Mouse (Mus musculus): Measurements from ENCODE around the gene Gm10715.
"Not testable (repeated sequence)": the region's sequence is repeated elsewhere in the genome, so short reads cannot be mapped to it uniquely, and the experiment has no call there.

Gm10715 gene

DNA sequence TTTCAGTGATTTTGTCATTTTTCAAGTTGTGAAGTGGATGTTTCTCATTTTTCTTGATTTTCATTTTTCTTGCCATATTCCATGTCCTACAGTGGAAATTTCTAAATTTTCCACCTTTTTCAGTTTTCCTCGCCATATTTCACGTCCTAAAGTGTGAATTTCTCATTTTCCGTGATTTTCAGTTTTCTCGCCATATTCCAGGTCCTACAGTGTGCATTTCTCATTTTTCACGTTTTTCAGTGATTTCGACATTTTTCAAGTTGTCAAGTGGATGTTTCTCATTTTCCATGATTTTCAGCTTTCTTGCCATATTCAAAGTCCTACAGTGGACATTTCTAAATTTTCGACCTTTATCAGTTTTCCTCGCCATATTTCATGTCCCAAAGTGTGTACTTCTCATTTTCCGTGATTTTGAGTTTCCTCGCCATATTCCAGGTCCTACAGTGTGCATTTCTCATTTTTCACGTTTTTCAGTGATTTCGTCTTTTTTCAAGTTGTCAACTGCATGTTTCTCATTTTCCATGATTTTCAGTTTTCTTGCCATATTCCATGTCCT, 11.7 kb upstream of the Gm10715 start, which contains the start of gene Gm10717:
TSS of gene Gm10717 (plus strand) at position 506 of the 556 bp plus-strand sequence.
- peak; percentile 5 for DNase-seq

DNA sequence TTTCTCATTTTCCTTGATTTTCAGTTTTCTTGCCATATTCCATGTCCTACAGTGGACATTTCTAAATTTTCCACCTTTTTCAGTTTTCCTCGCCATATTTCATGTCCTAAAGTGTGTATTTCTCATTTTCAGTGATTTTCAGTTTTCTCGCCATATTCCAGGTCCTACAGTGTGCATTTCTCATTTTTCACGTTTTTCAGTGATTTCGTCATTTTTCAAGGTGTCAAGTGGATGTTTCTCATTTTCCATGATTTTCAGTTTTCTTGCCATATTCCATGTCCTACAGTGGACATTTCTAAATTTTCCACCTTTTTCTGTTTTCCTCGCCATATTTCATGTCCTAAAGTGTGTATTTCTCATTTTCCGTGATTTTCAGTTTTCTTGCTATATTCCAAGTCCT, 11.0 kb upstream of the Gm10715 start:
- peak; percentile 47 for DNase-seq

DNA sequence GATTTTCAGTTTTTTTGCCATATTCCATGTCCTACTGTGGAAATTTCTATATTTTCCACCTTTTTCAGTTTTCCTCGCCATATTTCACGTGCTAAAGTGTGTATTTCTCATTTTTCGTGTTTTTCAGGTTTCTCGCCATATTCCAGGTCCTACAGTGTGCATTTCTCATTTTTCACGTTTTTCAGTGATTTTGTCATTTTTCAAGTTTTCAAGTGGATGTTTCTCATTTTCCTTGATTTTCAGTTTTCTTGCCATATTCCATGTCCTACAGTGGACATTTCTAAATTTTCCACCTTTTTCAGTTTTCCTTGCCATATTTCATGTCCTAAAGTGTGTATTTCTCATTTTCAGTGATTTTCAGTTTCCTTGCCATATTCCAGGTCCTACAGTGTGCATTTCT, 10.5 kb upstream of the Gm10715 start:
- not testable (repeated sequence) for DNase-seq

DNA sequence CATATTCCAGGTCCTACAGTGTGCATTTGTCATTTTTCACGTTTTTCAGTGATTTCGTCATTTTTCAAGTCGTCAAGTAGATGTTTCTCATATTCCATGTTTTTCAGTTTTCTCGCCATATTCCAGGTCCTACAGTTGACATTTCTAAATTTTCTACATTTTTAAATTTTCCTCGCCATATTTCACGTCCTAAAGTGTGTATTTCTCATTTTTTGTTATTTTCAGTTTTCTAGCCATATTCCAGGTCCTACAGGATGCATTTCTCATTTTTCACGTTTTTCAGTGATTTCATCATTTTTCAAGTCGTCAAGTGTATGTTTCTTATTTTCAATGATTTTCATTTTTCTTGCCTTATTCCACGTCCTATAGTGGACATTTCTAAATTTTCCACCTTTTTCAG, 9.9 kb upstream of the Gm10715 start:
- DNase-seq = not testable (repeated sequence)

DNA sequence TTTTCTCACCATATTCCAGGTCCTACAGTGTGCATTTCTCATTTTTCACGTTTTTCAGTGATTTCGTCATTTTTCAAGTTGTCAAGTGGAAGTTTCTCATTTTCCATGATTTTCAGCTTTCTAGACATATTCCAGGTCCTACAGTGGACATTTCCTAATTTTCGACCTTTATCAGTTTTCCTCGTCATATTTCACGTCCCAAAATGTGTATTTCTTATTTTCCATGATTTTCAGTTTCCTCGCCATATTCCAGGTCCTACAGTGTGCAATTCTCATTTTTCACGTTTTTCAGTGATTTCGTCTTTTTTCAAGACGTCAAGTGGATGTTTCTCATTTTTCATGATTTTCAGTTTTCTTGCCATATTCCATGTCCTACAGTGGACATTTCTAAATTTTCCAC, 9.5 kb upstream of the Gm10715 start:
- not testable (repeated sequence) for DNase-seq

DNA sequence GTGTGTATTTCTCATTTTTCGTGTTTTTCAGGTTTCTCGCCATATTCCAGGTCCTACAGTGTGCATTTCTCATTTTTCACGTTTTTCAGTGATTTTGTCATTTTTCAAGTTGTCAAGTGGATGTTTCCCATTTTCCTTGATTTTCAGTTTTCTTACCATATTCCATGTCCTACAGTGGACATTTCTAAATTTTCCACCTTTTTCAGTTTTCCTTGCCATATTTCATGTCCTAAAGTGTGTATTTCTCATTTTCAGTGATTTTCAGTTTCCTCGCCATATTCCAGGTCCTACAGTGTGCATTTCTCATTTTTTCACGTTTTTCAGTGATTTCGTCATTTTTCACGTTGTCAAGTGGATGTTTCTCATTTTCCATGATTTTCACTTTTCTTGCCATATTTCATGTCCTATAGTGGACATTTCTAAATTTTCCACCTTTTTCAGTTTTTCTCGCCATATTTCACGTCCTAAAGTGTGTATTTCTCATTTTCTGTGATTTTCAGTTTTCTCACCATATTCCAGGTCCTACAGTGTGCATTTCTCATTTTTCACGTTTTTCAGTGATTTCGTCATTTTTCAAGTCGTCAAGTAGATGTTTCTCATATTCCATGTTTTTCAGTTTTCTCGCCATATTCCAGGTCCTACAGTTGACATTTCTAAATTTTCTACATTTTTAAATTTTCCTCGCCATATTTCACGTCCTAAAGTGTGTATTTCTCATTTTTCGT, 7.2 kb upstream of the Gm10715 start:
- DNase-seq = not testable (repeated sequence)

DNA sequence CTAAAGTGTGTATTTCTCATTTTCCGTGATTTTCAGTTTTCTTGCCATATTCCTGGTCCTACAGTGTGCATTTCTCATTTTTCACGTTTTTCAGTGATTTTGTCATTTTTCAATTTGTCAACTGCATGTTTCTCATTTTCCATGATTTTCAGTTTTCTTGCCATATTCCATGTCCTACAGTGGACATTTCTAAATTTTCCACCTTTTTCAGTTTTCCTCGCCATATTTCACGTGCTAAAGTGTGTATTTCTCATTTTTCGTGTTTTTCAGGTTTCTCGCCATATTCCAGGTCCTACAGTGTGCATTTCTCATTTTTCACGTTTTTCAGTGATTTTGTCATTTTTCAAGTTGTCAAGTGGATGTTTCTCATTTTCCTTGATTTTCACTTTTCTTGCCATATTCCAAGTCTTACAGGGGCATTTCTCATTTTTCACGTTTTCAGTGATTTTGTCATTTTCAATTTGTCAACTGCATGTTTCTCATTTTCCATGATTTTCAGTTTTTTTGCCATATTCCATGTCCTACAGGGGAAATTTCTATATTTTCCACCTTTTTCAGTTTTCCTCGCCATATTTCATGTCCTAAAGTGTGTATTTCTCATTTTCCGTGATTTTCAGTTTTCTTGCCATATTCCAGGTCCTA, 5.9 kb upstream of the Gm10715 start:
- not testable (repeated sequence) for DNase-seq

DNA sequence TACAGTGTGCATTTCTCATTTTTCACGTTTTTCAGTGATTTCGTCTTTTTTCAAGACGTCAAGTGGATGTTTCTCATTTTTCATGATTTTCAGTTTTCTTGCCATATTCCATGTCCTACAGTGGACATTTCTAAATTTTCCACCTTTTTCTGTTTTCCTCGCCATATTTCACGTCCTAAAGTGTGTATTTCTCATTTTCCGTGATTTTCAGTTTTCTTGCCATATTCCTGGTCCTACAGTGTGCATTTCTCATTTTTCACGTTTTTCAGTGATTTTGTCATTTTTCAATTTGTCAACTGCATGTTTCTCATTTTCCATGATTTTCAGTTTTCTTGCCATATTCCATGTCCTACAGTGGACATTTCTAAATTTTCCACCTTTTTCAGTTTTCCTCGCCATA, 2.4 kb upstream of the Gm10715 start, which contains the start of gene Gm17535:
TSS of gene Gm17535 (plus strand) at position 301 of the 400 bp plus-strand sequence.
- not testable (repeated sequence) for DNase-seq

DNA sequence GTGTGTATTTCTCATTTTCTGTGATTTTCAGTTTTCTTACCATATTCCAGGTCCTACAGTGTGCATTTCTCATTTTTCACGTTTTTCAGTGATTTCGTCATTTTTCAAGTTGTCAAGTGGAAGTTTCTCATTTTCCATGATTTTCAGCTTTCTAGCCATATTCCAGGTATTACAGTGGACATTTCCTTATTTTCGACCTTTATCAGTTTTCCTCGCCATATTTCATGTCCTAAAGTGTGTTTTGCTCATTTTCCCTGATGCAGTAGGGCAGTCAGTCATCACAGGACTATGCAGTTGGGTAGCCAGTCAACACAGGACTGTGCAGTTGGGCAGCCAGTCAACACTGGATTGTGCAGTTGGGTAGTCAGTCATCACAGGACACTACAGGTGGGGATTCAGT, 1.5 kb downstream of the Gm10715 start:
- DNase-seq = not testable (repeated sequence)

Data from right cerebral cortex, postnatal 25 days (tissue).